Mouse (Mus musculus) thymus, postnatal 4 days (tissue): ENCODE data around the gene Gm49320.
"Not testable (repeated sequence)": the region's sequence is repeated elsewhere in the genome, so short reads cannot be mapped to it uniquely, and the experiment has no call there.

ENCODE experiments used
- DNase-seq: peaks from one replicate; pipeline ENCODE4 v3.0.0; 2021

The Gm49320 gene

GRCm38 (mm10) chr8:4226739-4227347, 11.8 kb upstream of the Gm49320 start, which contains the start of gene Lrrc8e:
Lrrc8e (plus strand) TSS chr8:4226827.
- DNase-seq, result no peak

- DNase-seq, result no peak
Observed at GRCm38 (mm10) chr8:4227919-4228318, 10.7 kb upstream of the Gm49320 start.

GRCm38 (mm10) chr8:4229784-4230183, 8.9 kb upstream of the Gm49320 start:
- no peak for DNase-seq

GRCm38 (mm10) chr8:4230612-4231351, 7.9 kb upstream of the Gm49320 start:
- no peak for DNase-seq

GRCm38 (mm10) chr8:4237814-4238433, 741 bp upstream of the Gm49320 start:
- no peak for DNase-seq

- DNase-seq, result no peak
Observed at GRCm38 (mm10) chr8:4239193-4239890, 677 bp downstream of the Gm49320 start.

GRCm38 (mm10) chr8:4245061-4245460, 6.4 kb downstream of the Gm49320 start:
- DNase-seq, result no peak

GRCm38 (mm10) chr8:4245737-4246136, 7.1 kb downstream of the Gm49320 start:
- DNase-seq, result no peak

GRCm38 (mm10) chr8:4247241-4247640, 8.6 kb downstream of the Gm49320 start:
- DNase-seq, result no peak

- DNase-seq, result no peak
Observed at GRCm38 (mm10) chr8:4247951-4248540, 9.4 kb downstream of the Gm49320 start, which contains the start of gene Tgfbr3l. Tgfbr3l (plus strand) TSS chr8:4248214.

- DNase-seq, result no peak
Observed at GRCm38 (mm10) chr8:4249213-4249612, 10.5 kb downstream of the Gm49320 start.

- peak; percentile 95 for DNase-seq
Observed at GRCm38 (mm10) chr8:4250306-4250970, 11.8 kb downstream of the Gm49320 start.

GRCm38 (mm10) chr8:4252116-4252760, 13.6 kb downstream of the Gm49320 start:
- no peak for DNase-seq

- peak; percentile 99 for DNase-seq
Observed at GRCm38 (mm10) chr8:4252934-4253841, 14.5 kb downstream of the Gm49320 start, which contains the start of gene Snapc2. Snapc2 (plus strand) TSS chr8:4253080.

- DNase-seq, result no peak
Observed at GRCm38 (mm10) chr8:4254001-4254400, 15.3 kb downstream of the Gm49320 start.

GRCm38 (mm10) chr8:4255471-4255870, 16.8 kb downstream of the Gm49320 start:
- DNase-seq, result not testable (repeated sequence)

GRCm38 (mm10) chr8:4256911-4257310, 18.2 kb downstream of the Gm49320 start:
- no peak for DNase-seq

GRCm38 (mm10) chr8:4257350-4257749, 18.7 kb downstream of the Gm49320 start:
- no peak for DNase-seq

- peak; percentile 93 for DNase-seq
Observed at GRCm38 (mm10) chr8:4258233-4258632, 19.6 kb downstream of the Gm49320 start.

GRCm38 (mm10) chr8:4258678-4259077, 20.0 kb downstream of the Gm49320 start:
- no peak for DNase-seq
